Mouse (Mus musculus) heart, embryonic 16.5 days (tissue): ENCODE data around the gene Adgrb3. TPM values are rescaled to one million over a fixed set of nuclear protein-coding genes. Genes with fewer than 3 reads are reported as not detected.

ENCODE experiments used
- ATAC-seq: fragments of 200-750 bp; cut with Nextera tagmentation; replicated peaks from 2 replicates; pipeline ENCODE4 v1.8.0; 2017; ENCODE audit warnings: moderate number of reproducible peaks; ENCODE audit not compliant: insufficient read depth, low FRiP score; ENCODE audit errors: extremely low read depth
- H3K27ac ChIP-seq: fragments of 300-500 bp; sonication (generic); 2 replicates; pipeline ENCODE4 v1.5.1; 2014; ENCODE audit warnings: mild to moderate bottlenecking, low read length, control low read depth, moderate library complexity
- H3K27me3 ChIP-seq: fragments of 300-500 bp; sonication (generic); 2 replicates; pipeline ENCODE4 v1.6.1; 2014; ENCODE audit warnings: low read length, mixed read lengths; ENCODE audit not compliant: control insufficient read depth, insufficient read depth
- H3K36me3 ChIP-seq: fragments of 300-500 bp; sonication (generic); 2 replicates; pipeline ENCODE4 v1.6.1; 2014; ENCODE audit not compliant: control insufficient read depth, insufficient read depth
- H3K4me1 ChIP-seq: fragments of 300-500 bp; sonication (generic); 2 replicates; pipeline ENCODE4 v1.6.1; 2014; ENCODE audit warnings: low read length, mixed read lengths; ENCODE audit not compliant: control insufficient read depth, insufficient read depth
- H3K4me2 ChIP-seq: fragments of 300-500 bp; sonication (generic); 2 replicates; pipeline ENCODE4 v1.6.1; 2014; ENCODE audit warnings: low read depth, mild to moderate bottlenecking, control low read depth, low read length
- H3K4me3 ChIP-seq: fragments of 300-500 bp; sonication (generic); 2 replicates; pipeline ENCODE4 v1.5.1; 2014; ENCODE audit warnings: mild to moderate bottlenecking, control low read depth, low read length
- H3K9ac ChIP-seq: fragments of 300-500 bp; sonication (generic); 2 replicates; pipeline ENCODE4 v1.6.1; 2014; ENCODE audit warnings: low read length, control low read depth
- H3K9me3 ChIP-seq: fragments of 300-500 bp; sonication (generic); replicated peaks from 2 replicates; pipeline ENCODE4 v1.6.1; 2016; ENCODE audit warnings: low read length; ENCODE audit not compliant: control insufficient read depth
- WGBS: fragments of 180-500 bp; shearing (Covaris S2); extraction: QIAGEN DNeasy Blood & Tissue Kit; methylation state at CpG from one replicate; pipeline ENCODE4 v1.1.7; 2014; 5-methylcytosine and 5-hydroxymethylcytosine counted together
- polyA plus RNA-seq: library from polyadenylated mRNA; unstranded; fragments of >200 nt; fragmentation: Nextera tagmentation; extraction: Ambion mirVana; gene quantifications from 2 replicates; pipeline ENCODE4 v1.2.1, GENCODE M21; 2015

The Adgrb3 gene
- polyA plus RNA-seq, 1 experiment from 2014 or later: 0.33 TPM

GRCm38 (mm10) chr1:25325406-25325805 is 504.1 kb downstream of the Adgrb3 start:
- WGBS: 68% methylated on average over 2 of the region's 2 CpGs
- Histone ChIP-seq H3K9me3 (no peaks in the 10 kb centered on the region), H3K4me3 (no peak overlapping the region), H3K36me3 (no peaks in the 10 kb centered on the region), H3K4me2 (no peak overlapping the region), H3K27me3 (no peaks in the 10 kb centered on the region), H3K27ac (no peak overlapping the region), H3K4me1 (no peaks in the 10 kb centered on the region), H3K9ac (no peak overlapping the region)
- ATAC-seq: no peak

DNA sequence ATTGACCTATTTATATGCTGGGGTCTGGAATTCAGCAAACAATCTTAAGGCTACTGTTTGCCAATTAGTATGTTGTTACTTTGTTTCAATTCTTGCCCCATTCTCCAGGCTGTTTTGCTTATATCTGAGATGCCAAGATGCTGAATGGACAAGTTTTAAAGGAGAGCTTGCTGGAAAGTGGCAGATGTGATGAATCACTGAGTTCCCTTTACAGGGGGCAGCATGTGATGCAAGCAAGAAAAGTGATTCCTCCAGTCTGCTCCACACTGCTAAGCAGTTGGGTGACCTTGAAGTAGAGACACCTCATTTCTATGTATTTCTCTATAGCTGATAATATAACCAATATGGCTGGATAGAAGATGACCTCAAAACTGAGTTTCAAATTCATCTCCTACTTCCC is 512.4 kb downstream of the Adgrb3 start:
- Histone ChIP-seq H3K36me3 (no peaks in the 10 kb centered on the region), H3K4me1 (no peaks in the 10 kb centered on the region), H3K9me3 (no peaks in the 10 kb centered on the region), H3K27ac (no peak overlapping the region), H3K4me2 (no peak overlapping the region), H3K4me3 (no peak overlapping the region), H3K27me3 (no peaks in the 10 kb centered on the region), H3K9ac (no peak overlapping the region)
- no peak for ATAC-seq

DNA sequence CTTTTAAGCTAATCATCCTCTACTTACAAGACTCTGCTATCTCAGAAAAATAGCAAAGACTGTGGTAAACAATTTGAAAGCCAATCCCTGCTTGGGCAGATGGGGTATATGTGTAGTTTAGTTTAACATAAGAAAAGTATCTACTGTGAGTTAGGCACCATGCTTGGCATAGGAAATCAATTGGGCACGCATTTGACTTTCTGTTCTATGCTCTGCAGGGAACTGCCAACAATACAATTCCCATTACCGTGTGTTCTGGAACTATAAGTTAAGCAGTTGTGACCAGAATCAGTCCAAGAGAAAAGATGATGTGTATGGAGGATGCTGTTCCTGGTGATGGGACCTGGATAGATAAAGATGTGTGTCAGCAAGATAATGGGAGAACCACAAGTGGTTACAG is 517.2 kb downstream of the Adgrb3 start:
- no peak overlapping the region for H3K27ac ChIP-seq
- no peaks in the 10 kb centered on the region for H3K9me3 ChIP-seq
- ATAC-seq: no peak
- no peak overlapping the region for H3K9ac ChIP-seq
- no peaks in the 10 kb centered on the region for H3K4me1 ChIP-seq
- no peaks in the 10 kb centered on the region for H3K27me3 ChIP-seq
- H3K36me3 ChIP-seq: no peaks in the 10 kb centered on the region
- WGBS: 69% methylated on average over 2 of the region's 2 CpGs
- H3K4me3 ChIP-seq: no peak overlapping the region
- H3K4me2 ChIP-seq: no peak overlapping the region

DNA sequence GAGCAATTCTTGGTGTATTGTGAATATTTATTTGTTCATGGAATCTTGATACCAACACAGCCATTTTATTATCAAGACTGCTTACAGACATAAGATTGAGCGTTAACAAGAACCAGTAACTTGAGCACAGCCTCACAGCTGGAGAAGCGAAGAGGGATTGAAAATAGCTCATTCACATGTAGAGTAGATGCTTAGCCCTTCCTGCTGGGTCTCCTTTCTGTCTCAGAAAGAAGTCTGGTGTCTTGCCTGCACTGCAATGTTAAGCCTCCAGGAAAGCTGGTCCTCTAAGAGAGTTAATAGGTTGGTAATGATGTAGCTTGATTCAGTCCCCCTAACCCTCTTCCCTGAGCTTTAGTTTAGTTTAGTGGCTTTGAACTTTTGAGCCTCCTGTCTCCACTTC is 519.4 kb downstream of the Adgrb3 start:
- no peaks in the 10 kb centered on the region for H3K4me1 ChIP-seq
- no peak overlapping the region for H3K4me2 ChIP-seq
- no peak overlapping the region for H3K4me3 ChIP-seq
- H3K9me3 ChIP-seq: no peaks in the 10 kb centered on the region
- H3K36me3 ChIP-seq: no peaks in the 10 kb centered on the region
- WGBS: 32% methylated on average over 2 of the region's 2 CpGs
- no peaks in the 10 kb centered on the region for H3K27me3 ChIP-seq
- ATAC-seq: no peak
- no peak overlapping the region for H3K9ac ChIP-seq
- H3K27ac ChIP-seq: no peak overlapping the region

- Histone ChIP-seq H3K4me3 (no peak overlapping the region), H3K4me2 (no peak overlapping the region)
- 69% methylated on average over 8 of the region's 8 CpGs for WGBS
Measured at GRCm38 (mm10) chr1:25281471-25281870, 548.0 kb downstream of the Adgrb3 start.

GRCm38 (mm10) chr1:25250562-25250961 is 578.9 kb downstream of the Adgrb3 start:
- Histone ChIP-seq H3K36me3 (no peaks in the 10 kb centered on the region), H3K27ac (no peak overlapping the region), H3K9ac (no peak overlapping the region), H3K4me2 (no peak overlapping the region), H3K9me3 (no peaks in the 10 kb centered on the region), H3K4me1 (no peaks in the 10 kb centered on the region), H3K4me3 (no peak overlapping the region), H3K27me3 (no peaks in the 10 kb centered on the region)
- no peak for ATAC-seq

More at GRCm38 (mm10) chr1:25281471-25281870, 548.0 kb downstream of the Adgrb3 start:
- H3K9ac ChIP-seq: no peak overlapping the region
- H3K9me3 ChIP-seq: no peaks in the 10 kb centered on the region
- no peak overlapping the region for H3K27ac ChIP-seq
- no peaks in the 10 kb centered on the region for H3K4me1 ChIP-seq
- H3K36me3 ChIP-seq: no peaks in the 10 kb centered on the region
- no peaks in the 10 kb centered on the region for H3K27me3 ChIP-seq
- no peak for ATAC-seq

- Histone ChIP-seq H3K4me1 (no peaks in the 10 kb centered on the region), H3K27ac (no peak overlapping the region), H3K4me2 (no peak overlapping the region), H3K27me3 (no peaks in the 10 kb centered on the region), H3K9ac (no peak overlapping the region), H3K36me3 (no peaks in the 10 kb centered on the region), H3K9me3 (no peaks in the 10 kb centered on the region), H3K4me3 (no peak overlapping the region)
- WGBS: 72% methylated on average over 6 of the region's 6 CpGs
- ATAC-seq: no peak
Measured at GRCm38 (mm10) chr1:25242436-25242835, 587.1 kb downstream of the Adgrb3 start.

GRCm38 (mm10) chr1:25229245-25229750 is 600.2 kb downstream of the Adgrb3 start:
- H3K4me1 ChIP-seq: no peaks in the 10 kb centered on the region
- ATAC-seq: no peak
- H3K9ac ChIP-seq: no peak overlapping the region
- H3K36me3 ChIP-seq: no peaks in the 10 kb centered on the region
- 39% methylated on average over 7 of the region's 7 CpGs for WGBS
- H3K27me3 ChIP-seq: no peaks in the 10 kb centered on the region
- no peak overlapping the region for H3K27ac ChIP-seq
- no peaks in the 10 kb centered on the region for H3K9me3 ChIP-seq
- no peak overlapping the region for H3K4me2 ChIP-seq
- H3K4me3 ChIP-seq: no peak overlapping the region

DNA sequence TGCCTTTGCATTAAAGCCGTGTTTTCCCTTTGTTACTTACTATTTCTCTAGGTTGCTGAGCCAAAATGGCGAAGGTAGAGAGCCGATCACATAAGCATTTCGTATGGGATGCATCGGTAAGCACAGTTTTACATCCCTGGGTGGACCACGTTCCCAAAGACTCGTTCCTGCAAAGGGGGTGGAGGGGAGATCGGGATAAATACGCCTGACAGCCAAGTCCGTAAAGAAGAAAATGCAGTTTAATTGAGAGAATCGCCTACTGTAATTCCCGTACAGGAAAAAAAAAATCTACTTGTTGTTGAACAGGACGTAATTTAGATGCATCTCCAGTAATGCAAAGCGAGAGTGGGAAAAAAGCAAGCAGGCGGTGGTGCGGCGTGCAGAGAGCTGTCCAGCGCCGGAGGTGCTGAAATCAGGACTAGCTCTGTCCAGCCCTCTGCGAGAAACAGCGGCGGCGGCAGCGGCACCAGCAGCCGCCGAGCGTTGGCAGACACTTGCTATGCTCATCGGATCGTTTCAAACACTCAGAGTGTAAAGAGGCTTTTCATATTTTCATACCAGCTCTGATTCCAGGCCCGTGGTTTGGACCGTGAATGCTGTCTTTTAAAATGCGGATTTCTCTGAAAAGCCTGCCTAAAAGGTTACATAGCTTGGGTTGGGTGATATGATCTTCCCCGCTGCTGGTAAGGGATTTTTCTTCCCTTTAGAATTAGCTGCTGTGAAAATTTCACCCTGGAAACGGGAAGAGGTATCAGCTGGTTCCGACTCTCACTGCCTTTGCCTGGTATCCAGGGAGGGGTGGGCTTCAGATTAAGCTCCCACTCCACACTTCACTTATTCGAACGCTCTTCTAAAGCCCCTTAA is 600.9 kb downstream of the Adgrb3 start:
- no peaks in the 10 kb centered on the region for H3K27me3 ChIP-seq
- no peak overlapping the region for H3K9ac ChIP-seq
- ATAC-seq: peak; percentile 77; the same call in 1 of the 2 replicates
- no peaks in the 10 kb centered on the region for H3K36me3 ChIP-seq
- H3K4me2 ChIP-seq: peak overlapping the region; percentile 7; the same call in 1 of the 2 replicates
- H3K4me3 ChIP-seq: no peak overlapping the region
- no peak overlapping the region for H3K27ac ChIP-seq
- no peaks in the 10 kb centered on the region for H3K4me1 ChIP-seq
- no peaks in the 10 kb centered on the region for H3K9me3 ChIP-seq
- 6% methylated on average over 37 of the region's 37 CpGs for WGBS
